ENCODE assay signal across 11 mouse cellular contexts in the genomic region with DNA sequence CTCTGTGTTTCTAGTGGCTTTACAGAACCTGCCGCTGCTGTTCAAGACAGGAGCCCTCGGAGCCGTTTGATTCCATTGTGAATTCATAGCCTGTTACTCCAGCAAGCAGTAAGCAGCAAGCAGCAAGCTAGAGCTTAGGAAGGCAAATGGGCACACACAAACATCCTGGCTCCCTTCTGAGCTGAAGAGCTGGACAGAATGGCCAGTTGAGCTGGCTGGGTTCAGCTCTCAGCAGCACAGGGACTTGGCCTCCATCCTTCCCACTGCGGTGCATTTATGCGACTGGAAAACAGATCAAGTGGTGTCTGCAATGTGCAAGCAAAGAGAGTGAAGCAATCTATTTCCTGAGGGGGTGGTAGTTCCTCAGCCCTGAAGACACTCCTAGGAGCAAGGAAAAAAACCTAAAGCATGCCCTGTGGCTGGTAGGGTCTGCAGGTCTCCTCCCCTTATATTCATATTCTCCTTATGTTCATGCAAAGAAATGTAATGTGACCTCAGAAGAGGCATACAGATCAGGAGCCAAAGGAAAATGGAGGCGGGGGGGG.
DNase-seq lines count a peak whose midpoint lies in the region; ATAC-seq and TF ChIP-seq lines count a peak whose summit lies in the region.
"Had no signal": no experiment of that assay in that cellular context is flagged by ENCODE, and none has a peak within 500 bp of the region (broad histone marks: within the 10 kb centered on the region; RNA-seq: fewer than 3 reads in every experiment).

No protein-coding gene starts in this region.

- no peak overlapping the region for H3K4me2 ChIP-seq in forebrain, postnatal 0 days (ENCODE audit: low read depth)
- H3K4me2 ChIP-seq: heart, embryonic 11.5 days; liver, embryonic 11.5 days had no signal

- no peaks in the 10 kb centered on the region for H3K36me3 ChIP-seq in forebrain, postnatal 0 days (ENCODE audit: insufficient read depth)

- TF ChIP-seq CTCF in forebrain, postnatal 0 days (IDR thresholded peaks at IDR 0.05; ENCODE audit: low read depth), result no peak

- H3K9me3 ChIP-seq in forebrain, postnatal 0 days (ENCODE audit: low read length), result no peaks in the 10 kb centered on the region

- peak overlapping the region; percentile 58 for H3K27ac ChIP-seq in forebrain, postnatal 0 days (ENCODE audit: low read depth, low read length)
- H3K27ac ChIP-seq: kidney, postnatal 0 days had no signal

- DNase-seq in gastrocnemius, adult 18-20 months (ENCODE audit: low spot score), result peak; percentile 42
- DNase-seq in gastrocnemius, postnatal 4 days (ENCODE audit: low spot score in 2 of 2), result no peak
- DNase-seq in brain, adult 2 months (ENCODE audit: low read depth, low spot score), result peak; percentile 44
- DNase-seq in forebrain, postnatal 0 days, result no peak
- peak; percentile 35 to 63 for DNase-seq in layer of hippocampus, postnatal 14 days (ENCODE audit: low spot score in 2 of 2)
- no peak for DNase-seq in spleen, adult 18-20 months
- DNase-seq in MN1 (ENCODE audit: low spot score), result no peak
- DNase-seq in embryo, embryonic 11 days, result no peak

- H3K4me3 ChIP-seq in forebrain, postnatal 0 days (ENCODE audit: low read depth, low read length), result no peak overlapping the region

- peak; percentile 42; the same call in 1 of the 2 replicates for ATAC-seq in forebrain, postnatal 0 days

- 48% methylated on average over 6 of the region's 6 CpGs for WGBS in forebrain, postnatal 0 days

- no peak overlapping the region for H3K9ac ChIP-seq in forebrain, postnatal 0 days

- peaks cover 9% of the 10 kb centered on the region; the same call in 1 of the 2 replicates for H3K4me1 ChIP-seq in forebrain, postnatal 0 days (ENCODE audit: insufficient read depth)

- H3K27me3 ChIP-seq in forebrain, postnatal 0 days (ENCODE audit: insufficient read depth, low read length), result no peaks in the 10 kb centered on the region

Comparison
In these comparisons a context has a peak if more than half of its experiments do, and no peak if none do; other contexts are left out.
1. DNase-seq: peak in gastrocnemius, adult 18-20 months (single experiment), brain, adult 2 months (single experiment) and layer of hippocampus, postnatal 14 days (2 of 2); none in gastrocnemius, postnatal 4 days (0 of 2), forebrain, postnatal 0 days (single experiment), spleen, adult 18-20 months (0 of 2), MN1 (single experiment) and embryo, embryonic 11 days (single experiment).